Mouse (Mus musculus): Measurements from ENCODE around the gene Gm3127. TPM values are rescaled to one million over a fixed set of nuclear protein-coding genes. Genes with fewer than 3 reads are reported as not detected.
"Not testable (repeated sequence)": the region's sequence is repeated elsewhere in the genome, so short reads cannot be mapped to it uniquely, and the experiment has no call there.

Gene Gm3127
- not detected in 2 replicates for polyA plus RNA-seq (2016; fragmentation: Nextera tagmentation; extraction: Ambion mirVana)

- not testable (repeated sequence) for H3K9me3 ChIP-seq (replicated peaks); H3K27me3 ChIP-seq (ENCODE audit: low read depth, poor library complexity, severe bottlenecking); DNase-seq (ENCODE audit: low spot score); H3K4me1 ChIP-seq; H3K4me3 ChIP-seq; H3K36me3 ChIP-seq; H3K27ac ChIP-seq (replicated peaks)
- 87% methylated on average over 1 of the region's 2 CpGs for WGBS
Observed at GRCm38 (mm10) chr14:4164730-4165129, at the start of gene Gm3127. Gm3127 (plus strand) TSS chr14:4165030.

- 93% methylated on average over 4 of the region's 4 CpGs for WGBS
- H3K36me3 ChIP-seq; DNase-seq (ENCODE audit: low spot score); H3K27ac ChIP-seq (replicated peaks); H3K4me1 ChIP-seq; H3K27me3 ChIP-seq (ENCODE audit: low read depth, poor library complexity, severe bottlenecking); H3K4me3 ChIP-seq; H3K9me3 ChIP-seq (replicated peaks): not testable (repeated sequence)
Observed at GRCm38 (mm10) chr14:4141646-4142045, 23.2 kb upstream of the Gm3127 start.

- WGBS: 16% methylated on average over 14 of the region's 14 CpGs
- not testable (repeated sequence) for H3K27me3 ChIP-seq (ENCODE audit: low read depth, poor library complexity, severe bottlenecking); H3K9me3 ChIP-seq (replicated peaks); H3K4me1 ChIP-seq; H3K36me3 ChIP-seq
- DNase-seq (ENCODE audit: low spot score): peak; percentile 12
- Histone ChIP-seq H3K27ac (replicated peaks) (peak overlapping the region; percentile 59), H3K4me3 (peak overlapping the region; percentile 52)
Observed at GRCm38 (mm10) chr14:4182030-4182429, 17.2 kb downstream of the Gm3127 start.

GRCm38 (mm10) chr14:4182491-4183210 lies 17.8 kb downstream of the Gm3127 start, which contains the start of gene Gm2974:
Gm2974 (plus strand) TSS chr14:4182576.
- not testable (repeated sequence) for H3K4me1 ChIP-seq; H3K9me3 ChIP-seq (replicated peaks); H3K27me3 ChIP-seq (ENCODE audit: low read depth, poor library complexity, severe bottlenecking); H3K36me3 ChIP-seq
- Histone ChIP-seq H3K4me3 (peak within 1 kb of the TSS; percentile 52), H3K27ac (replicated peaks) (peak within 1 kb of the TSS; percentile 59)
- WGBS: 13% methylated on average over 41 of the region's 59 CpGs
- peak; percentile 12 for DNase-seq (ENCODE audit: low spot score)

- not testable (repeated sequence) for DNase-seq (ENCODE audit: low spot score); H3K9me3 ChIP-seq (replicated peaks)
- 36% methylated on average over 7 of the region's 10 CpGs for WGBS
Observed at GRCm38 (mm10) chr14:4183375-4183774, 18.5 kb downstream of the Gm3127 start.

More at GRCm38 (mm10) chr14:4183375-4183774, 18.5 kb downstream of the Gm3127 start:
- H3K27ac ChIP-seq (replicated peaks); H3K27me3 ChIP-seq (ENCODE audit: low read depth, poor library complexity, severe bottlenecking); H3K4me1 ChIP-seq; H3K36me3 ChIP-seq; H3K4me3 ChIP-seq: not testable (repeated sequence)

Other genes starting within 250 kb of the Gm3127 start
- not detected in 2 replicates for gene Gm3029, start 233.3 kb upstream of the Gm3127 start, polyA plus RNA-seq (2016; fragmentation: Nextera tagmentation; extraction: Ambion mirVana)
- gene Gm3095, start 201.5 kb upstream of the Gm3127 start, polyA plus RNA-seq (2016; fragmentation: Nextera tagmentation; extraction: Ambion mirVana): not detected in 2 replicates
- gene Gm3099, start 166.6 kb upstream of the Gm3127 start, polyA plus RNA-seq (2016; fragmentation: Nextera tagmentation; extraction: Ambion mirVana): not detected in 2 replicates
- gene Gm5796, start 141.1 kb upstream of the Gm3127 start, polyA plus RNA-seq (2016; fragmentation: Nextera tagmentation; extraction: Ambion mirVana): 0.43 and 0.55 TPM in 2 replicates
- not detected in 2 replicates for gene Gm3115, start 80.9 kb upstream of the Gm3127 start, polyA plus RNA-seq (2016; fragmentation: Nextera tagmentation; extraction: Ambion mirVana)
- gene Gm8108, start 54.5 kb upstream of the Gm3127 start, polyA plus RNA-seq (2016; fragmentation: Nextera tagmentation; extraction: Ambion mirVana): 0.51 and 0.52 TPM in 2 replicates
- 0.81 and 1.5 TPM in 2 replicates for gene Gm2974, start 17.5 kb downstream of the Gm3127 start, polyA plus RNA-seq (2016; fragmentation: Nextera tagmentation; extraction: Ambion mirVana)
- not detected in 2 replicates for gene Gm3138, start 84.6 kb downstream of the Gm3127 start, polyA plus RNA-seq (2016; fragmentation: Nextera tagmentation; extraction: Ambion mirVana)
- gene Gm3149, start 152.3 kb downstream of the Gm3127 start, polyA plus RNA-seq (2016; fragmentation: Nextera tagmentation; extraction: Ambion mirVana): not detected in 2 replicates
- gene 2610042L04Rik, start 169.7 kb downstream of the Gm3127 start, polyA plus RNA-seq (2016; fragmentation: Nextera tagmentation; extraction: Ambion mirVana): 0.52 and 0.65 TPM in 2 replicates
- gene Gm3159, start 232.5 kb downstream of the Gm3127 start, polyA plus RNA-seq (2016; fragmentation: Nextera tagmentation; extraction: Ambion mirVana): not detected in 2 replicates

Measured in midbrain, embryonic 10.5 days (tissue).